Mouse (Mus musculus): Measurements from ENCODE around the gene Cbln1. TPM values are rescaled to one million over a fixed set of nuclear protein-coding genes. Genes with fewer than 3 reads are reported as not detected.

Gene Cbln1
- polyA plus RNA-seq, 1 experiment: not detected

DNA sequence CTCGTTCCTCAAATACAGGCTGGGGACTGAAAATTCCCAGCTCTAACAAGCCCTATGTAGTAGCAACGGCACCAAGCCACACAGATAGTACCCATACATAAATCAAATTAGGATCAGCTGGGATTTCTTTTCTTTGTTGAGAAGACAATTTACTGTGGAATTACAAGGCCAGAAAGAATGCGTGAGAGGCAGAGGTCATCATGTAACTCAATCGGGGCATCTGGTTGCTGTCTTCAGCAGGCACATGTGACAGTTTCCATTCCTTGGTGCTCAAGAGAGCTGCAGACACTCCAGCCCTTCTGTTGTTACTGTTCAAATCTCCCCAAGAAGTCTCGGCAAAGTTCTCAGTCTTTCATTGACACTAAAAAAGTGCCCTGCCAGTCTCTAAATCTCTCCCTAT is 10.6 kb downstream of the Cbln1 start:
- H3K4me3 ChIP-seq (replicated peaks): no peak overlapping the region
- peaks cover 24% of the 10 kb centered on the region for H3K27me3 ChIP-seq (replicated peaks)
- TF ChIP-seq GATA1 (IDR thresholded peaks at IDR 0.05; ENCODE audit: borderline replicate concordance, low read length) (no peak), FLI1 (IDR thresholded peaks at IDR 0.05; ENCODE audit: low read length) (no peak)
- H3K4me1 ChIP-seq: no peaks in the 10 kb centered on the region
- H3K36me3 ChIP-seq (replicated peaks; ENCODE audit: low read length): no peaks in the 10 kb centered on the region
- H3K9me3 ChIP-seq: no peaks in the 10 kb centered on the region

DNA sequence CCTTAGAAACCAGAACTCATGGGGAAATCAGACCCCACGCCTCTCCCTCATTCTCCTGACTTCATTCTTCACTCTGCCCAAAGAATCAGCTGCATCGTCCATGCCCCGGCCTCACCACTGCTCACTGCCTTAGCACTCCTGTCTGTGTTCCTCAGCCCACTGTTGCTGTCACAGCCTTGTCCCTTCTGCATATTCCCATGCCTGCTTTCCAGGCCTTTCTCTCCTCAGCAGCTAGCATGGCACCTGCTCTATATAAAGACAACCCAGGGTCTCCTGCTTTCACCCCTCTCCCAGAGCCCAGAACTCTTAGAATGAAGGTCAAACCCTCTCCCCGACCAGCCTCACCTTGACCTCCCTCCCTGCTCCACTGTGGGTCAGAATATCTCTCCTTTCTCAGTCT is 15.5 kb downstream of the Cbln1 start:
- H3K9me3 ChIP-seq: no peaks in the 10 kb centered on the region
- TF ChIP-seq FLI1 (IDR thresholded peaks at IDR 0.05; ENCODE audit: low read length) (no peak), GATA1 (IDR thresholded peaks at IDR 0.05; ENCODE audit: borderline replicate concordance, low read length) (no peak)
- H3K4me3 ChIP-seq (replicated peaks): no peak overlapping the region

DNA sequence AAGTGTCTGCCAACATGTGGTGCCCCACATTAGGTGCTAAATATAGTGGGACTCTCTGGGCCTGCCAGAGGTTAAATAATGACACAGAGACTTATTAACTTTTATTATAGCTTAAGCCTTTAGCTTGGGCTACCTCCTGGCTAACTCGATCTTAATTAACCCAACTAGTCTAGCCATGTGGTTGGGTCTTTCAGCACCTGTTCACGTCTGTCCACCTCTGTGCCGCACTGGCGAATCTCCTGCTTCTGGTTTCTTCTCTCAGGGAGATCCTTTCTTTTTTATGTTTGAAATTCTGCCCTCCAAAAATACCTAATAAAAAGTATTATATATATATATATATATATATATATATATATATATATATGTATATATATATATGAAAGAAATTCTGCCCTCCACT is 19.6 kb downstream of the Cbln1 start:
- Histone ChIP-seq H3K27me3 (replicated peaks) (peaks cover 5% of the 10 kb centered on the region), H3K4me1 (no peaks in the 10 kb centered on the region), H3K36me3 (replicated peaks; ENCODE audit: low read length) (no peaks in the 10 kb centered on the region), H3K9me3 (no peaks in the 10 kb centered on the region), H3K4me3 (replicated peaks) (no peak overlapping the region)
- TF ChIP-seq GATA1 (IDR thresholded peaks at IDR 0.05; ENCODE audit: borderline replicate concordance, low read length): no peak
- TF ChIP-seq FLI1 (IDR thresholded peaks at IDR 0.05; ENCODE audit: low read length): no peak

More for the DNA sequence above, 15.5 kb downstream of the Cbln1 start:
- Histone ChIP-seq H3K4me1 (no peaks in the 10 kb centered on the region), H3K27me3 (replicated peaks) (peaks cover 9% of the 10 kb centered on the region), H3K36me3 (replicated peaks; ENCODE audit: low read length) (no peaks in the 10 kb centered on the region)

DNA sequence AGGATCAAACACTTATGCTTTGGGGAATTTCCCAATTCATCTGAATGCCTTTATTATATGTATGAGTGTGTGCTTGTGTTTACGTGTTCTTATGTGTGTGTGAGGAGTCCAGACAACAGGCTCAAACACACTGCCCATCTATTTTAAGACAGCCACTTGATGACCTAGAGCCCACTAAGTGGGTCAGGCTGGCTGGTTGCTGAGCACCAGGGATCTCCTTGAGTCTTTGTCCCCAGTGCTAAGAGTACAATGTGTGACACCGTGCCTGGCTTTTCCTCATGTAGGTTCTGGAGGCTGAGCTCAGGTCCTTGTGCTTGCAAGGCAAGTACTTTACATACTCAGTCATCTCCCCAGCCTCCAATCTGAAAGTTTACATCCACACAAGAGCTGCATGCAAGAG is 20.7 kb downstream of the Cbln1 start:
- TF ChIP-seq GATA1 (IDR thresholded peaks at IDR 0.05; ENCODE audit: borderline replicate concordance, low read length) (no peak), FLI1 (IDR thresholded peaks at IDR 0.05; ENCODE audit: low read length) (no peak)
- Histone ChIP-seq H3K4me1 (no peaks in the 10 kb centered on the region), H3K9me3 (no peaks in the 10 kb centered on the region), H3K4me3 (replicated peaks) (no peak overlapping the region), H3K36me3 (replicated peaks; ENCODE audit: low read length) (no peaks in the 10 kb centered on the region), H3K27me3 (replicated peaks) (peaks cover 3% of the 10 kb centered on the region)

DNA sequence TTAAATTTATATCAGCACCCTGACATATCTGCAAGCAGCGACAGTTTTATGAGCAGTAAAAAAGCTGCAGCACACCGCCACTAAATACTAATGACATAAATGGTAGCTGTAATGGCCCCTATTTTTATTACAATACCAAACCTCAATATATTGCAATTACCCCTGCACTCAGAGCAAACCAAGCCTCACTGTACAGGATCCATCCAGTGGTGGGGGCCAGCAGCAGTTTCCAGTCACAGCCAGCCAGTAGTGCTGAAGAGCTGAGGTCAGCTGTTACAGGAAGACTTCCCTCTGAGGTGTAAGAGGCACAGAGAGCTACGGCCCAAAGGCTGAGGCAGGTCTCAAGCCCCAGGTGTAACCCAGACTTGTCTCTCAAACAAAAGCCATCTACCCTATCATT is 37.8 kb downstream of the Cbln1 start:
- no peaks in the 10 kb centered on the region for H3K9me3 ChIP-seq
- TF ChIP-seq FLI1 (IDR thresholded peaks at IDR 0.05; ENCODE audit: low read length): no peak
- TF ChIP-seq GATA1 (IDR thresholded peaks at IDR 0.05; ENCODE audit: borderline replicate concordance, low read length): no peak
- H3K36me3 ChIP-seq (replicated peaks; ENCODE audit: low read length): no peaks in the 10 kb centered on the region
- no peaks in the 10 kb centered on the region for H3K4me1 ChIP-seq
- no peak overlapping the region for H3K4me3 ChIP-seq (replicated peaks)
- no peaks in the 10 kb centered on the region for H3K27me3 ChIP-seq (replicated peaks)

DNA sequence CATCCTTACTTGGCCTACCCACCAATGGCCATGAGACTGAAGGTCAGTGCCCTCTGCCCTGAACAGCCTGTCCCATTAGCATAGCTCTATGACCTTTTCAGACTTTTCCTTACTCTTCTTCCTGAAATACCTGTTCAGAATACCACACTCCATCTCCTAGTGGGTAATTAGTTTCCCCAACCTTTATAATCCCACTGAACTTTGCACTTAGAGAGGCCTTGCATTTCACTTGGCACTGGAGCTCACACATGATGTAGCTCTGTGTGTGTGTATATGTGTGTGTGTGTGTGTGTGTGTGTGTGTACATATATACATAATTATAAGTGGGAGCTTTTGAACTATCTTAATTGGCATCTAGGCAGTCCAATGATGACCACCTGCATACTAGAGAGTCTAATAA is 45.2 kb downstream of the Cbln1 start:
- no peak overlapping the region for H3K4me3 ChIP-seq (replicated peaks)
- TF ChIP-seq FLI1 (IDR thresholded peaks at IDR 0.05; ENCODE audit: low read length): no peak
- TF ChIP-seq GATA1 (IDR thresholded peaks at IDR 0.05; ENCODE audit: borderline replicate concordance, low read length): no peak
- H3K27me3 ChIP-seq (replicated peaks): no peaks in the 10 kb centered on the region
- no peaks in the 10 kb centered on the region for H3K36me3 ChIP-seq (replicated peaks; ENCODE audit: low read length)
- no peaks in the 10 kb centered on the region for H3K9me3 ChIP-seq
- no peaks in the 10 kb centered on the region for H3K4me1 ChIP-seq

DNA sequence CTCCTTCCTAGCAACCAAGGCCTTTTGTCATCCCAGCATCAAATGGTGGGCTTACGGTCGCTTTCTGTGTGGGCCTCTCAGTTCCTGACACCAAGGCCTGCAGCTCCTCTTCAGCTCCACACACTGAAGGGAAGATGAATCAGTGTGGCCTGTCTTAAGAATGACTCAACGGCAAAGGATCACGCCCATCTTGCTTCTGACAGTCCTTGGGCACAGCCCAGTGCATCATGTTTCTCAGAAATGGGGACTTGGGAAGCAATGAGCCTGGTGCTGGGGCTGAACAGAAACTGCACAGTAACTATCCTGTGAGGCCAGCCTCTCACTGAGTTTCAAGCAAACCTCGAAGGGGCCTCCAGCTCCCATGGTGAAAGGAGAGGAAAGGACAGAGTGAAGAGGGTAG is 47.7 kb downstream of the Cbln1 start:
- no peak overlapping the region for H3K4me3 ChIP-seq (replicated peaks)
- H3K4me1 ChIP-seq: no peaks in the 10 kb centered on the region
- H3K36me3 ChIP-seq (replicated peaks; ENCODE audit: low read length): no peaks in the 10 kb centered on the region
- no peaks in the 10 kb centered on the region for H3K9me3 ChIP-seq
- TF ChIP-seq GATA1 (IDR thresholded peaks at IDR 0.05; ENCODE audit: borderline replicate concordance, low read length) (no peak), FLI1 (IDR thresholded peaks at IDR 0.05; ENCODE audit: low read length) (no peak)
- H3K27me3 ChIP-seq (replicated peaks): no peaks in the 10 kb centered on the region

DNA sequence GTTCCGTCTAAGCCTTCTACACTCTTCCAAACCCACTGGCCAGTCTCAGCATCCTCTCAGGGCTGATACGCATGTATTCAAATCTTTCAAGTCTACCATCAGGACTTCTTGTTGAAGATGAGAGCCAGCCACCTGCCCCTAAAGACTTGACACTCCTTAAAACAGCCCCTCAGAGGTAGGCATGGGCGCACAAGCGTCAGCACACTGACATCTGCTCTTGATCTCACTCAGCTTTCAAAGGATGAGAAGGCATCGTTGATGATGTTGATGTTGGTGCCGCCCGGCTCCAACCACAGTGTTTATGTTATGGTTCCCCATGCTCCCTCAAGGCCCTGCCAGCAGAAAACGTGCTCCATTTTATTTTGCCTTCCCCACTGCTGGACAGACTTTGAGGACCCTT is 50.7 kb downstream of the Cbln1 start:
- TF ChIP-seq GATA1 (IDR thresholded peaks at IDR 0.05; ENCODE audit: borderline replicate concordance, low read length) (no peak), FLI1 (IDR thresholded peaks at IDR 0.05; ENCODE audit: low read length) (no peak)
- no peaks in the 10 kb centered on the region for H3K9me3 ChIP-seq
- H3K4me3 ChIP-seq (replicated peaks): no peak overlapping the region
- no peaks in the 10 kb centered on the region for H3K4me1 ChIP-seq
- no peaks in the 10 kb centered on the region for H3K36me3 ChIP-seq (replicated peaks; ENCODE audit: low read length)
- no peaks in the 10 kb centered on the region for H3K27me3 ChIP-seq (replicated peaks)

Other genes with a start within 250 kb of the Cbln1 start
- gene 4933402J07Rik, start 91.2 kb upstream of the Cbln1 start, polyA plus RNA-seq (2012; ENCODE audit: insufficient read depth, low replicate concordance): not detected in 2 replicates